ENCODE assay signal across 11 mouse cellular contexts in the genomic region with DNA sequence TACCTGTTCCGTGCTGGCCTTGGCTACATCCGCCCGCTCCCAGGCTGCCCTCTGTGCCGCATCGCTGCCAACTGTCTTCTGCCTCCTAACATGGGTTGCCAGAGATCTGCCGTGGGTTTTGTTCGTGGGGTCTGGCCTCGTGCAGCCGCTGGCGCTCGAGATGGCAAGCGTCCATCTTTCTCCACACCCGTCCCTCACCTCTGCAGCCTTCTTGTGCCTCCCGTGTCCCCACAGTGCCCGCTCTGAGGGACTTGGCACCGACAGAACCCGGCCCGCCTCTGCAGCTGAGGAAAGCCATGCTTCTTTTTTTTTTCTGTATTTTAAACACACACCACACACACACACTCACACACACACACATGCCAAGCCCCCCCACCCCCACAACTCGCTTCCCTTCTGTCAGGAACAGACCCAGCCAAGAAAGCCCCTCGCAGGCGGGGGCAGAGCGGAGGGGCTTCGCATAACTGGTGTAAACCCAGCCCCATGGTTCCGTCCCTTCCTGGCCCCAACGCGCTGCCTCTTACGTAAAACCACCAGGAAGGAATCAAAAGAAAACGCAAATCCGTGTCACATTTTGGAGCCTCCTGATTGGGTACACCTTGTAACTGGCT. TPM values are rescaled to one million over a fixed set of nuclear protein-coding genes. Genes with fewer than 3 reads are reported as not detected.
DNase-seq lines count a peak whose midpoint lies in the region; ATAC-seq lines count a peak whose summit lies in the region.
"Had no signal": no experiment of that assay in that cellular context is flagged by ENCODE, and none has a peak within 500 bp of the region (broad histone marks: within the 10 kb centered on the region; RNA-seq: fewer than 3 reads in every experiment).

No protein-coding gene starts in this region.

- peaks cover 23% of the 10 kb centered on the region; the same call in 1 of the 2 replicates for H3K4me1 ChIP-seq in midbrain, embryonic 14.5 days (ENCODE audit: control insufficient read depth, insufficient read depth, low read length)
- H3K4me1 ChIP-seq in midbrain, embryonic 11.5 days (ENCODE audit: control insufficient read depth, insufficient read depth, low read length) = peaks cover 7% of the 10 kb centered on the region

- intact Hi-C loops in left cerebral cortex, postnatal 25 days (cut with DNase I) = loop anchor here (1.0 kb wide), 1 partner anchor 111 kb away; no protein-coding TSS in a partner anchor

- no peak overlapping the region for H3K9ac ChIP-seq in midbrain, embryonic 14.5 days (replicated peaks; ENCODE audit: low read length)
- H3K9ac ChIP-seq in midbrain, embryonic 11.5 days (ENCODE audit: low read length) = no peak overlapping the region

- no peaks in the 10 kb centered on the region for H3K9me3 ChIP-seq in midbrain, embryonic 14.5 days (ENCODE audit: control insufficient read depth, low read length)
- H3K9me3 ChIP-seq in midbrain, embryonic 11.5 days (ENCODE audit: control insufficient read depth, low read length) = no peaks in the 10 kb centered on the region
- H3K9me3 ChIP-seq: limb, embryonic 10.5 days had no signal

- H3K4me3 ChIP-seq in midbrain, embryonic 14.5 days (replicated peaks; ENCODE audit: low read depth, low read length) = no peak overlapping the region
- no peak overlapping the region for H3K4me3 ChIP-seq in midbrain, embryonic 11.5 days (ENCODE audit: low read depth, low read length)
- H3K4me3 ChIP-seq: limb, embryonic 10.5 days had no signal

- whole genome bisulfite sequencing in midbrain, embryonic 14.5 days = 74% methylated on average over 29 of the region's 29 CpGs
- 90% methylated on average over 29 of the region's 29 CpGs for WGBS in midbrain, embryonic 11.5 days

- no peaks in the 10 kb centered on the region for H3K36me3 ChIP-seq in midbrain, embryonic 14.5 days (ENCODE audit: control insufficient read depth, insufficient read depth, low read length)
- H3K36me3 ChIP-seq in midbrain, embryonic 11.5 days (ENCODE audit: control insufficient read depth, insufficient read depth, low read length) = no peaks in the 10 kb centered on the region
- H3K36me3 ChIP-seq: limb, embryonic 10.5 days had no signal

- peak overlapping the region; percentile 20; the same call in 1 of the 2 replicates for H3K4me2 ChIP-seq in midbrain, embryonic 14.5 days (ENCODE audit: low read length)
- H3K4me2 ChIP-seq in midbrain, embryonic 11.5 days = no peak overlapping the region

- ATAC-seq in midbrain, embryonic 14.5 days (ENCODE audit: low FRiP score, low TSS enrichment) = peak; percentile 40; the same call in 1 of the 2 replicates
- no peak for ATAC-seq in midbrain, embryonic 11.5 days (ENCODE audit: low FRiP score)

- no peaks in the 10 kb centered on the region for H3K27me3 ChIP-seq in midbrain, embryonic 14.5 days (ENCODE audit: control insufficient read depth, insufficient read depth, low read length)
- H3K27me3 ChIP-seq in midbrain, embryonic 11.5 days (ENCODE audit: control insufficient read depth, insufficient read depth, low read length) = no peaks in the 10 kb centered on the region
- H3K27me3 ChIP-seq: CH12.LX had no signal

- no peak for DNase-seq in midbrain, embryonic 14.5 days
- DNase-seq in midbrain, embryonic 11.5 days (ENCODE audit: low spot score, missing footprints) = no peak
- DNase-seq in frontal cortex, adult 2 months (ENCODE audit: extremely low spot score in 1 of 2, low spot score in 1 of 2) = peak; percentile 38 to 81
- DNase-seq in left cerebral cortex, postnatal 25 days (ENCODE audit: low spot score in 2 of 2) = peak; percentile 65 to 89
- DNase-seq in spleen, postnatal 4 days (ENCODE audit: low spot score in 2 of 2) = no peak
- no peak for DNase-seq in gastrocnemius, postnatal 4 days (ENCODE audit: low spot score in 2 of 2)
- no peak for DNase-seq in thymus, postnatal 36 days
- DNase-seq in c-Kit-positive CD71-positive TER-119-positive erythroid progenitor cells, embryonic 14.5 days (ENCODE audit: low spot score) = no peak
- DNase-seq: gastrocnemius, postnatal 25 days had no signal

- H3K27ac ChIP-seq in midbrain, embryonic 14.5 days (replicated peaks; ENCODE audit: low read depth, low read length) = peak overlapping the region; percentile 64
- H3K27ac ChIP-seq in midbrain, embryonic 11.5 days (ENCODE audit: low read depth, low read length) = no peak overlapping the region
- H3K27ac ChIP-seq: limb, embryonic 10.5 days had no signal

RNA-seq across cellular contexts. Expression of gene Acsf3, which starts 23.1 kb away (rescaled TPM):
- 16.3 and 16.8 TPM in 2 replicates for polyA plus RNA-seq in midbrain, embryonic 14.5 days (2014; fragmentation: Nextera tagmentation; extraction: Ambion mirVana)
- 13.9 and 14.9 TPM in 2 replicates for polyA plus RNA-seq in midbrain, embryonic 11.5 days (2014; fragmentation: Nextera tagmentation; extraction: Ambion mirVana)
- polyA plus RNA-seq in frontal cortex, adult 2 months (2012; rRNA removed) = 21.0 and 21.1 TPM in 2 replicates
- 10 to 100 TPM; 20.5 to 22.8 TPM for total RNA-seq in left cerebral cortex, postnatal 25 days (2021)
- total RNA-seq in gastrocnemius, postnatal 4 days (2021) = 10 to 100 TPM; 15.4 to 18.8 TPM

RNA-seq across cellular contexts. Expression of gene Cbfa2t3, which starts 53.3 kb away (rescaled TPM):
- polyA plus RNA-seq in midbrain, embryonic 14.5 days (2014; fragmentation: Nextera tagmentation; extraction: Ambion mirVana) = 25.2 and 28.7 TPM in 2 replicates
- polyA plus RNA-seq in midbrain, embryonic 11.5 days (2014; fragmentation: Nextera tagmentation; extraction: Ambion mirVana) = 6.1 and 6.4 TPM in 2 replicates
- polyA plus RNA-seq in frontal cortex, adult 2 months (2012; rRNA removed) = 7.7 and 8.6 TPM in 2 replicates
- 10 to 100 TPM; 31.7 to 41.5 TPM for total RNA-seq in left cerebral cortex, postnatal 25 days (2021)
- total RNA-seq in gastrocnemius, postnatal 4 days (2021) = 10 to 100 TPM; 18.9 TPM

Comparison
In these comparisons a context has a peak if more than half of its experiments do, and no peak if none do; other contexts are left out.
1. DNase-seq: peak in frontal cortex, adult 2 months (2 of 2) and left cerebral cortex, postnatal 25 days (2 of 2); none in midbrain, embryonic 14.5 days (single experiment), midbrain, embryonic 11.5 days (single experiment), spleen, postnatal 4 days (0 of 2), gastrocnemius, postnatal 4 days (0 of 2), thymus, postnatal 36 days (0 of 2) and c-Kit-positive CD71-positive TER-119-positive erythroid progenitor cells, embryonic 14.5 days (single experiment).